ENCODE assay signal across 25 mouse cellular contexts in genomic region chr17:56789286-56789685, GRCm38 (mm10). TPM values are rescaled to one million over a fixed set of nuclear protein-coding genes. Genes with fewer than 3 reads are reported as not detected.
A peak's percentile ranks its signal among the peaks of the same experiment; 100 is the strongest.
DNase-seq lines count a peak whose midpoint lies in the region; ATAC-seq and TF ChIP-seq lines count a peak whose summit lies in the region.
"Had no signal": no experiment of that assay in that cellular context is flagged by ENCODE, and none has a peak within 500 bp of the region (broad histone marks: within the 10 kb centered on the region; RNA-seq: fewer than 3 reads in every experiment).

No protein-coding gene starts in this region.

- no peak for TF ChIP-seq EP300 in liver, postnatal 0 days (IDR thresholded peaks at IDR 0.05; ENCODE audit: low read depth)

- H3K36me3 ChIP-seq in liver, embryonic 12.5 days, result peaks cover 52% of the 10 kb centered on the region
- H3K36me3 ChIP-seq in liver, embryonic 11.5 days (ENCODE audit: control insufficient read depth, insufficient read depth, low read length), result no peaks in the 10 kb centered on the region
- peaks cover 53% of the 10 kb centered on the region for H3K36me3 ChIP-seq in liver, embryonic 15.5 days (replicated peaks)
- H3K36me3 ChIP-seq in liver, postnatal 0 days (replicated peaks; ENCODE audit: insufficient read depth, low read length), result no peaks in the 10 kb centered on the region
- H3K36me3 ChIP-seq in liver, embryonic 16.5 days (ENCODE audit: control insufficient read depth, insufficient read depth), result no peaks in the 10 kb centered on the region; the same call in 1 of the 2 replicates
- H3K36me3 ChIP-seq: embryonic facial prominence, embryonic 13.5 days; embryonic facial prominence, embryonic 15.5 days; forebrain, embryonic 12.5 days had no signal

- 73% methylated on average over 6 of the region's 6 CpGs for WGBS in liver, embryonic 12.5 days (ENCODE audit: insufficient replicate concordance)
- WGBS in liver, embryonic 11.5 days, result 79% methylated on average over 6 of the region's 6 CpGs
- WGBS in liver, embryonic 15.5 days (ENCODE audit: insufficient replicate concordance), result 77% methylated on average over 6 of the region's 6 CpGs
- WGBS in liver, postnatal 0 days (ENCODE audit: insufficient replicate concordance), result 78% methylated on average over 6 of the region's 6 CpGs
- 74% methylated on average over 6 of the region's 6 CpGs for whole genome bisulfite sequencing in liver, embryonic 16.5 days (ENCODE audit: insufficient replicate concordance)

- H3K9me3 ChIP-seq in liver, embryonic 12.5 days (replicated peaks), result no peaks in the 10 kb centered on the region
- H3K9me3 ChIP-seq in liver, embryonic 11.5 days (ENCODE audit: control insufficient read depth, low read length), result no peaks in the 10 kb centered on the region
- H3K9me3 ChIP-seq in liver, embryonic 15.5 days (replicated peaks), result no peaks in the 10 kb centered on the region
- no peaks in the 10 kb centered on the region for H3K9me3 ChIP-seq in liver, postnatal 0 days (ENCODE audit: low read length)
- no peaks in the 10 kb centered on the region for H3K9me3 ChIP-seq in liver, embryonic 16.5 days (replicated peaks; ENCODE audit: control insufficient read depth, low read length)
- H3K9me3 ChIP-seq: embryonic facial prominence, embryonic 13.5 days; embryonic facial prominence, embryonic 15.5 days; forebrain, embryonic 10.5 days; forebrain, embryonic 12.5 days; G1E had no signal

- TF ChIP-seq CTCF in gastrocnemius, adult 2 months (IDR thresholded peaks at IDR 0.05), result no peak
- TF ChIP-seq CTCF in liver, postnatal 0 days (IDR thresholded peaks at IDR 0.05; ENCODE audit: low read depth), result no peak

- no peak overlapping the region for H3K4me2 ChIP-seq in liver, embryonic 12.5 days
- H3K4me2 ChIP-seq in liver, embryonic 11.5 days, result no peak overlapping the region
- H3K4me2 ChIP-seq in liver, embryonic 15.5 days, result no peak overlapping the region
- no peak overlapping the region for H3K4me2 ChIP-seq in liver, postnatal 0 days (ENCODE audit: low read depth, low read length)
- no peak overlapping the region for H3K4me2 ChIP-seq in liver, embryonic 16.5 days (ENCODE audit: low read depth, low read length)
- H3K4me2 ChIP-seq: embryonic facial prominence, embryonic 13.5 days; embryonic facial prominence, embryonic 15.5 days; forebrain, embryonic 12.5 days had no signal

- H3K4me1 ChIP-seq in liver, embryonic 12.5 days, result peaks cover 41% of the 10 kb centered on the region
- H3K4me1 ChIP-seq in liver, embryonic 11.5 days (replicated peaks; ENCODE audit: control insufficient read depth, insufficient read depth, low read length), result peaks cover 14% of the 10 kb centered on the region; the same call in 1 of the 2 replicates
- H3K4me1 ChIP-seq in liver, embryonic 15.5 days (replicated peaks), result peaks cover 41% of the 10 kb centered on the region
- H3K4me1 ChIP-seq in liver, postnatal 0 days (ENCODE audit: insufficient read depth), result peaks cover 11% of the 10 kb centered on the region
- H3K4me1 ChIP-seq in liver, embryonic 16.5 days (ENCODE audit: control insufficient read depth, low read depth, low read length), result peaks cover 27% of the 10 kb centered on the region
- H3K4me1 ChIP-seq: embryonic facial prominence, embryonic 13.5 days; embryonic facial prominence, embryonic 15.5 days; forebrain, embryonic 12.5 days had no signal

- peak overlapping the region; percentile 24; the same call in 1 of the 2 replicates for H3K9ac ChIP-seq in liver, embryonic 12.5 days
- H3K9ac ChIP-seq in liver, embryonic 11.5 days (ENCODE audit: low read depth, low read length), result no peak overlapping the region
- no peak overlapping the region for H3K9ac ChIP-seq in liver, embryonic 15.5 days
- H3K9ac ChIP-seq in liver, postnatal 0 days (replicated peaks), result no peak overlapping the region
- H3K9ac ChIP-seq in liver, embryonic 16.5 days (ENCODE audit: low read depth, low read length), result no peak overlapping the region
- H3K9ac ChIP-seq: embryonic facial prominence, embryonic 13.5 days; embryonic facial prominence, embryonic 15.5 days; forebrain, embryonic 12.5 days had no signal

- peak; percentile 5 for DNase-seq in gastrocnemius, adult 2 months
- no peak for DNase-seq in gastrocnemius, adult 18-20 months (ENCODE audit: low spot score)
- no peak for DNase-seq in liver, embryonic 11.5 days (ENCODE audit: low spot score)
- DNase-seq in liver, postnatal 0 days, result no peak
- DNase-seq: B cell, adult 2 months; cerebellum, adult 11-12 months; cerebellum, adult 2 months; cerebellum, adult 9-11 months; cerebellum, postnatal 14 days; cerebellum, postnatal 36 days; embryo, embryonic 11 days had no signal

- no peak for ATAC-seq in liver, embryonic 12.5 days
- no peak for ATAC-seq in liver, embryonic 11.5 days (replicated peaks; ENCODE audit: low FRiP score)
- no peak for ATAC-seq in liver, embryonic 15.5 days (ENCODE audit: insufficient read depth)
- no peak for ATAC-seq in liver, postnatal 0 days
- ATAC-seq in liver, embryonic 16.5 days (ENCODE audit: low read depth), result no peak
- ATAC-seq: activated CD4-positive, CD25-positive, alpha-beta regulatory T cell, adult 4 months; CD4-positive, CD25-positive, alpha-beta regulatory T cell, adult 4 months; forebrain, embryonic 14.5 days; Patski had no signal

- intact Hi-C loops in gastrocnemius, adult 2 months (cut with DNase I), result no loop called here

- no peaks in the 10 kb centered on the region for H3K27me3 ChIP-seq in liver, embryonic 12.5 days (replicated peaks)
- H3K27me3 ChIP-seq in liver, embryonic 11.5 days (replicated peaks; ENCODE audit: control insufficient read depth, insufficient read depth, low read length), result no peaks in the 10 kb centered on the region
- no peaks in the 10 kb centered on the region for H3K27me3 ChIP-seq in liver, embryonic 15.5 days
- no peaks in the 10 kb centered on the region for H3K27me3 ChIP-seq in liver, postnatal 0 days (ENCODE audit: insufficient read depth, low read length)
- no peaks in the 10 kb centered on the region for H3K27me3 ChIP-seq in liver, embryonic 16.5 days (ENCODE audit: control insufficient read depth, insufficient read depth, low read depth, low read length)
- H3K27me3 ChIP-seq: embryonic facial prominence, embryonic 13.5 days; embryonic facial prominence, embryonic 15.5 days; forebrain, embryonic 12.5 days; Patski had no signal

- no peak overlapping the region for H3K4me3 ChIP-seq in gastrocnemius, adult 2 months
- no peak overlapping the region for H3K4me3 ChIP-seq in liver, embryonic 12.5 days
- no peak overlapping the region for H3K4me3 ChIP-seq in liver, embryonic 11.5 days (ENCODE audit: low read depth, low read length)
- no peak overlapping the region for H3K4me3 ChIP-seq in liver, embryonic 15.5 days (replicated peaks)
- no peak overlapping the region for H3K4me3 ChIP-seq in liver, postnatal 0 days (ENCODE audit: low read depth, low read length)
- no peak overlapping the region for H3K4me3 ChIP-seq in liver, embryonic 16.5 days (ENCODE audit: low read depth, low read length)
- H3K4me3 ChIP-seq: embryonic facial prominence, embryonic 13.5 days; embryonic facial prominence, embryonic 15.5 days; erythroblast, embryonic 14.5 days; forebrain, embryonic 10.5 days; forebrain, embryonic 12.5 days had no signal

- H3K27ac ChIP-seq in gastrocnemius, adult 2 months, result no peak overlapping the region
- H3K27ac ChIP-seq in liver, embryonic 12.5 days, result peak overlapping the region; percentile 51
- H3K27ac ChIP-seq in liver, embryonic 11.5 days (ENCODE audit: low read depth, low read length), result no peak overlapping the region
- peak overlapping the region; percentile 54; the same call in 1 of the 2 replicates for H3K27ac ChIP-seq in liver, embryonic 15.5 days (replicated peaks)
- no peak overlapping the region for H3K27ac ChIP-seq in liver, postnatal 0 days (ENCODE audit: low read depth)
- 0 out of 2 replicates have a peak overlapping the region, but pooled peaks have one; percentile 6 for H3K27ac ChIP-seq in liver, embryonic 16.5 days (ENCODE audit: low read length)
- H3K27ac ChIP-seq: embryonic facial prominence, embryonic 13.5 days; embryonic facial prominence, embryonic 15.5 days; forebrain, embryonic 12.5 days had no signal

RNA-seq across cellular contexts. Expression of gene Prr22, which starts 19.2 kb away (rescaled TPM):
- under 1 TPM; 0.14 to 0.36 TPM for total RNA-seq in gastrocnemius, adult 2 months (2021)
- total RNA-seq in gastrocnemius, adult 18-20 months (2021), result under 1 TPM; 0.16 to 0.28 TPM
- 1.1 and 1.2 TPM in 2 replicates for polyA plus RNA-seq in liver, embryonic 12.5 days (2016; fragmentation: Nextera tagmentation; extraction: Ambion mirVana)
- 1.6 and 1.8 TPM in 2 replicates for polyA plus RNA-seq in liver, embryonic 11.5 days (2014; fragmentation: Nextera tagmentation; extraction: Ambion mirVana)
- 0.23 and 0.60 TPM in 2 replicates for polyA plus RNA-seq in liver, embryonic 15.5 days (2015; fragmentation: Nextera tagmentation; extraction: Ambion mirVana)
- 0.20 and 0.23 TPM in 2 replicates for polyA plus RNA-seq in liver, postnatal 0 days (2015; fragmentation: Nextera tagmentation; extraction: Ambion mirVana)
- 0.42 and 0.44 TPM in 2 replicates for polyA plus RNA-seq in liver, embryonic 16.5 days (2015; fragmentation: Nextera tagmentation; extraction: Ambion mirVana)
- total RNA-seq: common myeloid progenitor, adult 5-6 weeks had no signal

RNA-seq across cellular contexts. Expression of gene Dus3l, which starts 24.7 kb away (rescaled TPM):
- 10 to 100 TPM; 16.3 to 17.6 TPM for total RNA-seq in gastrocnemius, adult 2 months (2021)
- total RNA-seq in gastrocnemius, adult 18-20 months (2021), result 10 to 100 TPM; 14.4 to 14.9 TPM
- polyA plus RNA-seq in liver, embryonic 12.5 days (2016; fragmentation: Nextera tagmentation; extraction: Ambion mirVana), result 24.1 and 24.6 TPM in 2 replicates
- polyA plus RNA-seq in liver, embryonic 11.5 days (2014; fragmentation: Nextera tagmentation; extraction: Ambion mirVana), result 34.5 and 36.9 TPM in 2 replicates
- 12.5 and 14.4 TPM in 2 replicates for polyA plus RNA-seq in liver, embryonic 15.5 days (2015; fragmentation: Nextera tagmentation; extraction: Ambion mirVana)
- polyA plus RNA-seq in liver, postnatal 0 days (2015; fragmentation: Nextera tagmentation; extraction: Ambion mirVana), result 9.1 TPM in 2 replicates
- 11.4 and 12.2 TPM in 2 replicates for polyA plus RNA-seq in liver, embryonic 16.5 days (2015; fragmentation: Nextera tagmentation; extraction: Ambion mirVana)

RNA-seq across cellular contexts. Expression of gene Nrtn, which starts 32.0 kb away (rescaled TPM):
- 1 to 10 TPM; 3.1 to 3.7 TPM for total RNA-seq in gastrocnemius, adult 2 months (2021)
- total RNA-seq in gastrocnemius, adult 18-20 months (2021), result 1 to 10 TPM; 2.6 to 3.3 TPM
- polyA plus RNA-seq in liver, embryonic 12.5 days (2016; fragmentation: Nextera tagmentation; extraction: Ambion mirVana), result 3.2 and 4.1 TPM in 2 replicates
- polyA plus RNA-seq in liver, embryonic 11.5 days (2014; fragmentation: Nextera tagmentation; extraction: Ambion mirVana), result 5.2 and 5.3 TPM in 2 replicates
- polyA plus RNA-seq in liver, embryonic 15.5 days (2015; fragmentation: Nextera tagmentation; extraction: Ambion mirVana), result 1.1 and 1.6 TPM in 2 replicates
- 1.2 and 2.2 TPM in 2 replicates for polyA plus RNA-seq in liver, postnatal 0 days (2015; fragmentation: Nextera tagmentation; extraction: Ambion mirVana)
- 0.49 and 1.0 TPM in 2 replicates for polyA plus RNA-seq in liver, embryonic 16.5 days (2015; fragmentation: Nextera tagmentation; extraction: Ambion mirVana)
- total RNA-seq: common myeloid progenitor, adult 5-6 weeks; G1E had no signal
- polyA plus RNA-seq: activated CD4-positive, CD25-positive, alpha-beta regulatory T cell, adult 4 months; CD4-positive, CD25-positive, alpha-beta regulatory T cell, adult 4 months; G1E had no signal

RNA-seq across cellular contexts. Expression of gene Rfx2, which starts 41.5 kb away (rescaled TPM):
- 1 to 10 TPM; 2.0 to 2.8 TPM for total RNA-seq in gastrocnemius, adult 2 months (2021)
- 1 to 10 TPM; 2.1 to 3.1 TPM for total RNA-seq in gastrocnemius, adult 18-20 months (2021)
- 12.6 and 13.6 TPM in 2 replicates for polyA plus RNA-seq in liver, embryonic 12.5 days (2016; fragmentation: Nextera tagmentation; extraction: Ambion mirVana)
- 9.0 and 9.5 TPM in 2 replicates for polyA plus RNA-seq in liver, embryonic 11.5 days (2014; fragmentation: Nextera tagmentation; extraction: Ambion mirVana)
- 11.9 and 14.6 TPM in 2 replicates for polyA plus RNA-seq in liver, embryonic 15.5 days (2015; fragmentation: Nextera tagmentation; extraction: Ambion mirVana)
- polyA plus RNA-seq in liver, postnatal 0 days (2015; fragmentation: Nextera tagmentation; extraction: Ambion mirVana), result 3.1 and 3.6 TPM in 2 replicates
- 12.4 and 12.6 TPM in 2 replicates for polyA plus RNA-seq in liver, embryonic 16.5 days (2015; fragmentation: Nextera tagmentation; extraction: Ambion mirVana)

Comparison
In these comparisons a context has a peak if more than half of its experiments do, and no peak if none do; other contexts are left out.
1. H3K27ac ChIP-seq: peak in liver, embryonic 12.5 days (single experiment), liver, embryonic 15.5 days (single experiment) and liver, embryonic 16.5 days (single experiment); none in gastrocnemius, adult 2 months (single experiment), liver, embryonic 11.5 days (single experiment) and liver, postnatal 0 days (single experiment).